Mouse (Mus musculus) NIH3T3 (cell line): ENCODE results near the gene Rarg.

Experiments
- DNase-seq: peaks from one replicate; pipeline ENCODE4 v3.0.0-alpha.2; 2012; ENCODE audit warnings: low read depth

The Rarg gene

DNA sequence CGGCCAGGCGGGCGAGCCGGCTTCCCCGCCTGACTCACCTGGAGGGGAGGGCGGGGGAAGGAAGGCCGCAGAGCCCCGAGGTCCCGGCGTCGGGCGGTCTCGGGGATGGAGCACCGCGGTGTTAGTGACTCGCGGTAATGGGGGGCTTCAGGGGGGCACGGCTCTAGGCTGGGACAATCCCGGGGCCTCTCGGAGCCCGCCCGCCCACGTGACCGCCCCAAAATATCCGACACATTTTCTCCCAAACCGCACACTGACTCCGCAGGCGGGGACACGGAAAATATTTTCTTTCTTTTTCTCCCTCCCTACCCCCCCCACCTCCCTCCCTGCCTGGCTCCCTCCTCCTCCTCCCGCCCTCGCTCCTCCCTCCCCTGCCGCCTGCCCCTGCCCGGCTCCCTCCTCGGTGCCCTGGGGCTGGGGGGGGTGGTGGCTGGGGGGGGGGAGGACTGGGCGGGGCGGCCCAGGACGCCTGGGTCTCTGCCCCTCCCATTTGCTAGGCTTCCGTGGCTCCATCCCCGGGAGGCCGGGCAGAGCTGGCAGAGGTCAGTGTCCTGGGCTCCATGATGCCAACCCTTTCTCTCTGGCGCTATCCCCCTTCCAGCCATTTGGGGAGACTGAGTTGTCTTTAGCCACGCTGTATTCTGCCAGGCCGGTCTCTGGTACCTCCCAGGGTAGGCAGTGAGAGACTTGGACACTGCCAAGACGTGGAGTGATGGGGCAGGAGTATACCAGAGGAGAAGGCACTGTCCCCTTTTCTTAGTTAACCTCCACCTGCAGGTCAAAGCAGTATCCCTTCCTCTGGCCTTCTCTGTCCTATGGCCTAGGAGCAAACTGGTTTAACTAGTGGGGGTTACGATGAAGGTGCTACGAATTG is at the start of gene Rarg:
Gene Rarg (minus strand): TSS at position 316 of the 874 bp plus-strand sequence.
- peak; percentile 87 for DNase-seq

DNA sequence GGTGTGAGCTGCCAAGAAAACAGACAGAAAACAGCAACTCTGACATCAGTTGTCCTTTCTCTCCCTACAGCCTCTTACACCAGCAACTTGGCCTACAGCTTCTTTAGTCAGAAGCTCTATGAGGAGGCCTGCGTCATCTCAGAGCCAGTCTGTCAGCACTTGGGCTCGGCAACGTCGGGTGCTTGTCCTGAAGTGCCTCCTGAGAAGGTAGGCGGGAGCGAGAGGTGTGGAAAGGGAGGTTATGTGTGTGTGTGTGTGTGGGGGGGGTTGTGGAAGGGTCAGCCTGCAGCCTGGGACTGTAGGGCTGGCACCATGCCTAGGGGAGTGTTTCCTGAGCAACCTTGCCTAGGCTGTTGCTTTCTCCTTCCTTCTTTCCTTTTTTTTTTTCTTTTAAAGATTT is 45.2 kb upstream of the Rarg start:
- DNase-seq, result no peak

DNA sequence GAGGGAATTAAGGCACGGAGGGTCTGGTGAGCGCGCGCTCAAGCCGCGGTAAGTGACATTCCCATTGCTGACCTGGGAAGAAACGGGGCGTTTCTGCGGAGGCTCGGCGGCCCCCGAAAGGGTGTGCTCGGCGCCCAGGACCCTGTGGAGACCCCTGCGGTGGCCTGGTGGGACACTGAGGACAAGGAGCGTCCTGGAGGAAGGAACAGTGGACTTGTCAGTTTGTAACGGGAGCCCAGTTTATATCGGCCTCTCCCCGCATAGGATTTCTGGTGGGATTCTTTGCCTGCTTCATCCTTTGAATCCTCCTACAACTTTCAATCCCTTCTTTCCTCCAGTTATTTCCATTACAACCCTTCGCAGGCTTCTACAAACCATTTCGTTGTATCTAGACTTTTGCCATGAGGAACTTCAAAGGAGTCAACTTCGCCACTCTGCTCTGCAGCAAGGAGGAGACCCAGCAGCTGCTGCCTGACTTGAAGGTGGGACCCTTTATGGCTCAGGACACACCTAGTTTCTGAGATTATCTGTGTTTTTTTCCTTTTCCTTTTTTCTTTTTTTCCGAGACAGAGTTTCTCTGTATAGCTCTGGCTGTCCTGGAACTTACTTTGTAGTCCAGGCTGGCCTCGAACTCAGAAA is 39.2 kb upstream of the Rarg start:
- no peak for DNase-seq

GRCm38 (mm10) chr15:102295633-102296367 is 38.5 kb upstream of the Rarg start, which contains the start of gene Espl1:
Gene Espl1, plus strand, starts transcription at chr15:102296266.
- peak; percentile 95 for DNase-seq

DNA sequence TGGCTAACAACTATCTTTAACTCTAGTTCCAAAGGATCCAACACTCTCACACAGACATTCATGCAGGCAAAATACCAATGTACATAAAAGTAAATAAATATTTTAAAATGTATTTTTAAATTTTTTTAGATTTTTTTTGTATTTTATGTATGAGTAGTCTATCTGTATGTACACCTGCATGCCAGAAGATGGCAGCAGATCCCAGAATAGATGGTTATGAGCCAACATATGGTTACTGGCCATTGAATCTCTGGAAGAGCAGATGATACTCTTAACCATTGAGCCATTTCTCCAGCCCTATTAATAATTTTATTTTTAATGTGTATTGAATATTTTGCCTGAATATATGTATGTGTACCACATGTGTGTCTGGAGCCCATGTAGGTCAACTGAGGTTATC is 30.1 kb upstream of the Rarg start:
- peak; percentile 88 for DNase-seq

DNA sequence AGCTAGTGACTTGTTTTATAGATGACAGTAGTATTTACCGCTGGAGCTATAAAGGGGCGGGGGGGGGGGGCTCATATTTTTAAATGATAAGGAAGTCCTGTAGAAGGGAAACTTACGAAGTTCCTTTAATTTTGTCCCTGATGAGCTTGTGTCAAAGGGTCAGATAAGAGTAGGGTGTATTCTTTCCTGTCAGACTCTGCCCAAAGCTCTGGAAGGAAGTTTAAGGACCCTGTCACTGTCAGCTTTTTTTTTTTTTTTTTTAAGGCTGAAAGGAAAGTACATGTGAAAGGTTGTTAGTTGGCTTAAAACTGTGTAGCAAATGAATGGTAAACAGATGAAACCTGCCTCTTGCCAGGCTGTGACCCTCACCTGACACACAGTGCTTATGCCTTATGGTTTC is 26.3 kb upstream of the Rarg start:
- no peak for DNase-seq

DNA sequence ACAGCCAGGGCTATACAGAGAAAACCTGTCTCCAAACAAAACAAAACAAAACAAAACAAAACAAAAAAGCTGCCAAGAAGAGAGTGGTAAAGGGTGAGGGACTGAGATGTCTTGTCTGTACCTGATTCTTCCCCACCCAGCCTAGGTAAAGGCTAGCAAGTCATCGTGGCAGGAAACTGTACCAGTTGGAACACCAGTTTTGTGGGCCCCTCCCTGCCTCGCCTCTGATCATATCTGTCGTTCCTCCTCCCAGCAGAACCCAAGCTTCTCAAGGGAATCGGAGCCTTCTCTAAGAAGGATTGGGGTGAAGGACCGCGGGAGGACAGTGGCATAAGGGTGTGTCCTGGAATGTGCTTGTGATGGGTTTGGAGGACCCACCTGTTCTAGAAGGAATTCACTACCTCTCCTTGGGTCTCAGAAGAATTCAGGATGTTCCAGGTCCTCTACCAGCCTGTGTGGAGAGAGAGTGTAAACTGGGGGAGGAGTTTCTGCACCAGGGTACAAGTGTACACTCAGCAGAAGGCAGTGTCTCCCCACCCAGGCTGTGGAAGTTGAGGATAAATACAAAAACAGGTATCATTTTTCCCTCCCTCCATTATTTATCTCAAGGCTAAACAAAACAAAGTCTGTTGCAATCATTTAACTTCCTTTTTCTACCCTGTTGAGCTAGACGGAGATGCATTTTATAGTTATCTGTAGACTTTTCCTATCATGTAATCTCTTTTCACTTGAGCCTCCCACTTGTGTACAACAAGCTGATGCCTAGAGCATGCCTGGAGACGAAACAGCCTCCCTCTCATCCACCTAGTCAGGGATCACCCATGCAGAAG is 25.4 kb upstream of the Rarg start:
- DNase-seq, result no peak

DNA sequence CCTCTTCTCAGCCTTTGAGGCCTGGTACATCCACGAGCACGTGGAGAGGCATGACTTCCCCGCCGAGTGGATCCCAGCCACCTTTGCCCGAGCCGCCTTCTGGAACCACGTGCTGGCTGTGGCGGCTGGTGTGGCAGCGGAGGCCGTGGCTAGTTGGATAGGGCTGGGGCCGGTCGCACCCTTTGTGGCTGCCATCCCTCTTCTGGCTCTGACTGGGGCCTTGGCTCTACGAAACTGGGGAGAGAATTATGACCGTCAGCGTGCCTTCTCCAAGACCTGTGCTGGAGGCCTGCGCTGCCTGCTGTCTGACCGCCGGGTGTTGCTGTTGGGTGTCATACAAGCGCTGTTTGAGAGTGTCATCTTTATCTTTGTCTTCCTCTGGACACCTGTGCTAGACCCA is 23.3 kb upstream of the Rarg start:
- DNase-seq, result no peak

- no peak for DNase-seq
These were observed 22.6 kb upstream of the Rarg start for GRCm38 (mm10) chr15:102279783-102280520.

DNA sequence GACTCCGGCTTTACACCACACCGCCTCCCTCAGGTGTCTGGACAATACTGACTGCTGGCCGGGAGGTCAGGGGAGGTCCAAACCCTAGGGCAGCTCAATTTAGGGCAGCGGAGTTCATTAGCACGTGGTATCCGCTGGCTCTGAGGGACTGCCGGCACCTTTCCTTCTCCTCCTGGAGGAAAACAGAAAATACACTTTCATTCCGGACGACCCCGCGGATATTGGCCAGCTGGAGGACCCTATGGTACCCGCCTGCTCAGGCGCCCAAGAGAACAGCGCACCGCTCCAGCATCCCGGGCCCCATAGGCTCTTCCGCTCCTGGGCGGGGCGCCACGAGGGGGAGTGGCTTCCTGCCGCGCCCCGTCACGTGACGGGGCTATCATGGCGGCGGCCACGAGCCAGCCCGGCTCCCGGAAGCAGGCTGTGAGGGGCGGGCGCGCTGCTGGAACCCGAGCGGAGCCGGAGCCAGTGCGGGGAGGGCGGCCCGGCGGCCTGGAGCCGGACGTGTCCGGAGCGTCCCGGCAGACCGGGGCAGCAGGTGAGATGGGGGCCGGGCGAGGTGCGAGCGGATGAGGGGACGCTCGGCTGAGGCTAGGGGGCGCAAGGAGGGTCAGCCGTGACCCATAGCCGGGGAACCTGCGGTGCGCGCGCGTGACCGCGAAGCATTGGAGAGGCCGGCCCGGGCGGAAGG is 21.9 kb upstream of the Rarg start, which contains the start of gene Mfsd5:
Gene Mfsd5 (plus strand): TSS at position 363 of the 691 bp plus-strand sequence.
- DNase-seq, result peak; percentile 98

GRCm38 (mm10) chr15:102278726-102279091 is 21.4 kb upstream of the Rarg start:
- DNase-seq, result no peak

GRCm38 (mm10) chr15:102273982-102274716 is 16.8 kb upstream of the Rarg start:
- DNase-seq, result no peak

GRCm38 (mm10) chr15:102271441-102271840 is 14.1 kb upstream of the Rarg start:
- no peak for DNase-seq

GRCm38 (mm10) chr15:102270274-102270960 is 13.1 kb upstream of the Rarg start, which contains the start of gene Gm9918:
Gene Gm9918, plus strand, starts transcription at chr15:102270563.
- no peak for DNase-seq

DNA sequence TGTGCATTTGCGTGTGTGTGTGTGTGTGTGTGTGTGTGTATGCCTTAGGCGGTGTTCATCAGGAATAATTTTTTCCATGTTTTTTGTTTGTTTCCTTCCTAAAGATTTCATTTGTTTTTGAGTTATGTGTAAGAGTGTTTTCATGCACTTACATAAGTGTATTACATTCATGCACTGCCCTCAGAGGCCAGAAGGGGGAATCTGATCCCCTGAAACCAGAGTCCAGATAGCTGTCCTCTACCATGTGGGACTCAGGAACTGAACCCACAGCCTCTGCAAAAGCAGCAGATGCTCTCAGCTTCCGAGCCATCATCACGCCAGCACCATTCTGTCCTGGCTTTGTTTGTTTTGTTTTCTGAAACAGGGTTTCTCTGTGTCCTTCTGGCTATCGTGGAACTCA is 8.2 kb upstream of the Rarg start:
- DNase-seq, result peak; percentile 53

DNA sequence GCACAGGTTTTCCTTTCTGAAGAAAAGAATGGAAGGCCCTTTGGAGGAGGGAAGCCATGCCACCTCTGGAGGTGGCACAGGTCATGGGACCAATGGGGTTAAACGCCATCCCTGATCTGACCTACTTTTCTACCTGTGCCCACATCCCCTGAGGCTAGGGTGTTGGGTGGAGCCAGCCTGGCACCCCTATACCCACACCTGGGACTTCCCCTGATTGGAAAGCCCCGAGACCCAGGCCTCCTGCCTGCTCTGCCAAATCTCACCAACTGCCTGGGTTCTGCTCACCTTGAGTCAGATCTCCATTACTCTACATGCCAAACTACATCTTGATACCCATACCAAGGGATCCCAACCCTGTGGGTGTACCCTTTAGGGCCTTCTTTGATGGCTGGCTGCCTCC is 5.7 kb upstream of the Rarg start:
- DNase-seq, result no peak

DNA sequence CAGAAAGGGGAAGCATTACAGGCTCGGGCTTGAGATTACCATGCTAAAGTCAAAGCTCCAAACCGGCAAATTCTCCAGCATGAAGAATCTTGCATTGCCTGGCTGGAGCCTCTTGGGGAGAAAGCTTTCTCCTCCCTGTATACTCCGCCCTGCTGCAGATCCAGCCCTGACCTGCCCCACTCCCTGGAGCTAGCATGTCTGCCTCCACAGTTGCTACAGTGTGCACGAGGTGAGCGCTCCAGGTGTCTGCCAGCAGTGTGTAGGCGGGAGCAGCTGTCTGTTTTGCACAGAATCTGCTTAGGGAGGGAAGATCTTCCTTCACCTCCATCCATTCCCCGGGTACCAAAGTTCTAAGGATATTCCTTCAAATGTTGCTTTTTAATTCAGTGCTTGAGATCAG is 5.3 kb upstream of the Rarg start:
- no peak for DNase-seq

DNA sequence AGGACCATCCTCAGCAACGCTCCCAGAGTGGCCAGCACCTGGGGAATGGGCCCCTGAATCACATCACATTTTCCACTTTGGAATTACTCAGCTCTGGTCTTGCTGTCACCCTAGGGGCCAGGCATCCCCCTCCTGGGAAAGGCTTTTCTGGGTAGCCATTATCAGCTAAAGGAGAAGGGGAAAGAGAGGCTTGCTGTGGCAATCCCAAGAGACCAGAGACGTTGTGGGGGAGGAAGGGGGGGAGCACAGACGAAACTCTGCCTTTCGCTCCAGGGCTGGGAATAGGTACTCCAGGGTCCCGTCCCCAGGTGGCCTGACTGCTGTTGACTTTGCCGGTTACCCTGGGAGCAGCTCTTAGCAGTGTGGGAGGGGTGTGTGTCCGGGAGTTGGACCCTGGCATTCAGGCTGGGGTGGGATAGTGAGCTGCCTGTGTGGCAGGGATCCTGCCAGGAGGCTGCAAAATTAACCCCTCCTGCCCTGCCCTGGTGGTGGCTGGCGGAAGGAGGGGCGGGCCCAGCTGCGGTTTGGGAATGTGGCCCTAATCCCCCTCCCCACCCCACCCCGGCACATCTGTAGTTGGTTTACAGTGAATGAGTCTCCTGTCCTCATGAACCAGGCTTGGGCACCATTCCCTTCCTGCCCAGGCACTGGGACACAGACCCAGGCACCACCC is 1.4 kb upstream of the Rarg start:
- peak; percentile 71 for DNase-seq
